Mouse (Mus musculus): ENCODE data around the gene Mgat4a.
"Not testable (repeated sequence)": the region's sequence is repeated elsewhere in the genome, so short reads cannot be mapped to it uniquely, and the experiment has no call there.

GRCm38 (mm10) chr1:37499395-37499794 lies 41.4 kb downstream of the Mgat4a start:
- not testable (repeated sequence) for TF ChIP-seq POLR2A, CTCF (IDR thresholded peaks at IDR 0.05; ENCODE audit: extremely low read depth, insufficient read depth, low read length)
